ENCODE assay signal across 27 mouse cellular contexts in the genomic region with DNA sequence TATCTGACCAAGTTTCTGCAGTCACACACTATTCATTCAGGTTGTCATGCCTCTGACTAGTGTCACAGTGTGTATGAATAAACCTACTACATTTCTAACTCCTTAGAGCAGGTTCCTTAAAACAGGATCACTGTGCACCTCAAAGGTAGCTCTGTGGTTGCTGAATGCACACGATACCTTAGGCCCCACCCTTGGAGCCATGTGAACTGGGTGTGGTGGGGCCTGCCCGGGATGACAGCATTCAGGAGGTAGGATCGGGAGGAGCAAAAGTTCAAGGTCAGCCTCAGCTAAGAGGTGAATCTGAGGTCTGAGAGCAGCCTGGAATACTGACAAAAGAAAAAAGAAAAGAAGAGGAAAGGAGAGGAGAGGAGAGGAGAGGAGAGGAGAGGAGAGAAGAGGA. TPM values are rescaled to one million over a fixed set of nuclear protein-coding genes. Genes with fewer than 3 reads are reported as not detected.
"Had no signal": no experiment of that assay in that cellular context is flagged by ENCODE, and none has a peak within 500 bp of the region (broad histone marks: within the 10 kb centered on the region; RNA-seq: fewer than 3 reads in every experiment).

No protein-coding gene starts in this region.

- H3K4me2 ChIP-seq: heart, embryonic 11.5 days; heart, embryonic 13.5 days; heart, embryonic 15.5 days; hindbrain, embryonic 13.5 days; hindbrain, embryonic 15.5 days; kidney, embryonic 15.5 days; limb, embryonic 12.5 days; liver, embryonic 11.5 days; liver, embryonic 13.5 days; liver, embryonic 15.5 days had no signal

- H3K9ac ChIP-seq: heart, embryonic 13.5 days; heart, embryonic 15.5 days; hindbrain, embryonic 13.5 days; hindbrain, embryonic 15.5 days; kidney, embryonic 15.5 days; limb, embryonic 12.5 days; liver, embryonic 13.5 days; liver, embryonic 15.5 days had no signal

- H3K27ac ChIP-seq: gastrocnemius, adult 2 months; heart, embryonic 13.5 days; heart, embryonic 15.5 days; hindbrain, embryonic 13.5 days; hindbrain, embryonic 15.5 days; hindbrain, postnatal 0 days; kidney, embryonic 15.5 days; kidney, postnatal 0 days; layer of hippocampus, adult 2 months; left cerebral cortex, adult 2 months; limb, embryonic 10.5 days; limb, embryonic 12.5 days; liver, embryonic 13.5 days; liver, embryonic 15.5 days had no signal

- H3K27me3 ChIP-seq: heart, embryonic 13.5 days; heart, embryonic 15.5 days; hindbrain, embryonic 13.5 days; hindbrain, embryonic 15.5 days; kidney, embryonic 15.5 days; limb, embryonic 12.5 days; liver, embryonic 13.5 days; liver, embryonic 15.5 days had no signal

- H3K4me1 ChIP-seq: heart, embryonic 15.5 days; hindbrain, embryonic 13.5 days; hindbrain, embryonic 15.5 days; limb, embryonic 12.5 days; liver, embryonic 15.5 days had no signal

- H3K9me3 ChIP-seq: heart, embryonic 13.5 days; heart, embryonic 15.5 days; hindbrain, embryonic 13.5 days; hindbrain, embryonic 15.5 days; kidney, embryonic 15.5 days; limb, embryonic 10.5 days; limb, embryonic 12.5 days; liver, embryonic 13.5 days; liver, embryonic 15.5 days had no signal

- H3K4me3 ChIP-seq: gastrocnemius, adult 2 months; heart, embryonic 13.5 days; heart, embryonic 15.5 days; hindbrain, embryonic 13.5 days; hindbrain, embryonic 15.5 days; kidney, embryonic 15.5 days; layer of hippocampus, adult 2 months; left cerebral cortex, adult 2 months; limb, embryonic 10.5 days; limb, embryonic 12.5 days; liver, embryonic 13.5 days; liver, embryonic 15.5 days had no signal

- ATAC-seq: hindbrain, postnatal 0 days had no signal

- DNase-seq: gastrocnemius, adult 2 months; gastrocnemius, postnatal 10 days; gastrocnemius, postnatal 25 days; heart, adult 18-20 months; heart, postnatal 14 days; heart, postnatal 36 days; kidney, adult 18-20 months; kidney, adult 9 months; kidney, postnatal 14 days; kidney, postnatal 4 days; liver; liver, embryonic 13.5 days had no signal

- H3K36me3 ChIP-seq: heart, embryonic 13.5 days; heart, embryonic 15.5 days; hindbrain, embryonic 13.5 days; hindbrain, embryonic 15.5 days; kidney, embryonic 15.5 days; limb, embryonic 10.5 days; limb, embryonic 12.5 days; liver, embryonic 13.5 days; liver, embryonic 15.5 days had no signal

RNA-seq across cellular contexts. Expression of a gene that starts 19.3 kb away (rescaled TPM):
- total RNA-seq: granulocyte monocyte progenitor cell, adult 5-6 weeks had no signal
